Mouse (Mus musculus) brown adipose tissue, adult 24 weeks (tissue): ENCODE results near the gene Apbb2. TPM values are rescaled to one million over a fixed set of nuclear protein-coding genes. Genes with fewer than 3 reads are reported as not detected.

ENCODE experiments used
- H3K27ac ChIP-seq: fragments of 200-500 bp; replicated peaks from 2 replicates; pipeline ENCODE4 v1.5.1; 2012; ENCODE audit warnings: low read depth, mild to moderate bottlenecking, low read length
- H3K4me1 ChIP-seq: fragments of 200-500 bp; 2 replicates; pipeline ENCODE4 v1.6.1; 2012; ENCODE audit warnings: low read length, mixed read lengths; ENCODE audit not compliant: control insufficient read depth, insufficient read depth, insufficient read length
- H3K4me3 ChIP-seq: fragments of 200-500 bp; 2 replicates; pipeline ENCODE4 v1.5.1; 2012; ENCODE audit warnings: low read depth, mild to moderate bottlenecking, low read length, moderate library complexity; ENCODE audit not compliant: insufficient read depth
- polyA plus RNA-seq: library from polyadenylated mRNA; stranded (reverse); fragments of >200 nt; gene quantifications from 2 replicates; pipeline ENCODE4 v1.2.4, GENCODE M21; 2012; ENCODE audit not compliant: missing spikeins, insufficient read depth, insufficient read length

The Apbb2 gene
- 3.5 and 5.7 TPM in 2 replicates for polyA plus RNA-seq

- Histone ChIP-seq H3K4me3 (peak within 1 kb of the TSS; percentile 88), H3K27ac (peak within 1 kb of the TSS; percentile 71), H3K4me1 (peaks cover 13% of the 10 kb centered on the region)
Measured at GRCm38 (mm10) chr5:66618597-66618996, at the start of gene Apbb2. Gene Apbb2, minus strand, starts transcription at chr5:66618784.

DNA sequence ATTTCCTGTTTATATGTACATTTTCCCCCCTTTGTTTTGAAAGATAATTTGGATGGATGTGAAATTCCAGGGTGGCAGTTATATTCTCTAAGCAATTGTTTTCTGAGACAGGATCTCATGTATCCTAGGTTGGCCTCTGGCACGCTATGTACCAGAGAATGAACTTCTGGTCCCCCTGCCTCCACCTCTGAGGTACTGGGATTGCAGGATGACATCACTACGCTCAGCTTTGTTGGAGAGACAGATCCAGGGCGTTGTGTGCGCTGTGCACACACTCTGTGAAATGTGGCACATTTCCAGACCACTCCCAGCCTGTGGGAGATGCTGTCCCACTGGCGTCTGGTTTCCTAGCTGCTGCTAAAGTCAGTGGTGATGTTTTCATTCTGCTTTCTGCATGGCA, 35.6 kb upstream of the Apbb2 start:
- no peak overlapping the region for H3K4me3 ChIP-seq
- no peak overlapping the region for H3K27ac ChIP-seq
- peaks cover 3% of the 10 kb centered on the region for H3K4me1 ChIP-seq

GRCm38 (mm10) chr5:66647504-66647903, 28.9 kb upstream of the Apbb2 start:
- Histone ChIP-seq H3K4me1 (no peaks in the 10 kb centered on the region), H3K4me3 (no peak overlapping the region), H3K27ac (no peak overlapping the region)

DNA sequence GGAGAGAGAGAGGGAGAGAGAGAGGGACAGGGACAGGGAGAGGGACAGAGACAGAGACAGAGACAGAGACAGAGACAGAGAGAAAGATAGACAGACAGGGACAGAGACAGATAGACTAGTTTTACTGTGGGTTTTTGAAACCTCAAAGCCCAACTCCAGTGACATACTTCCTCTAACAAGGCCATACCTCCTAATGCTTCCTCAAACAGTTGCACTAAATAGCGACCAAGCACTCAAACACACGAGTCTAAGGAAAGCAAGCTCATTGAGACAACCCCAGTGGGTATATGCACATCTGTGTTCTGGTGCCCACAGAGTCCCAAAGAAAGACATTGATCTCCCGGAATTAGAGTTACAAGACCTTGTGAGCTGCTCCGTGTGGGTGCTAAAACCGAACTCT, 24.7 kb upstream of the Apbb2 start:
- Histone ChIP-seq H3K4me1 (no peaks in the 10 kb centered on the region), H3K4me3 (no peak overlapping the region), H3K27ac (no peak overlapping the region)

DNA sequence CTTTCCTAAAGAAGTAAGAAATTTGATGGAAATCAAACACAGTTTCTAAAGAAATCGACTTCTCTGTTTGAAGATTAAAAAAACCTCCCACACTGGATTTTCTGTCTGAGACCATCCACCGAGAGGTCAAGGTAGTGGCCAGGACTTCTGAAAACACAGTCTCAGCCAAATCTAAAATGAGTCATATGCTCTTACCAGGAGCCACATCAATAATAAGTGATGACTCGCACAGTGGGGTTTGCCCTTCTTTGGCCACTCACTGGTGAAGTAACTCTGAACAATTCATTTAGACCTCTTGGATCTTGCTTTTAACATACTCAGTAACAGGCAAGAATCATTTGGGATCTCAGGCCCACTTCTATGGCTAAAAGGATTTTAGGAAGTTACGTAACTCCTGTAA, 23.6 kb upstream of the Apbb2 start:
- H3K4me3 ChIP-seq, result no peak overlapping the region
- no peak overlapping the region for H3K27ac ChIP-seq
- no peaks in the 10 kb centered on the region for H3K4me1 ChIP-seq

DNA sequence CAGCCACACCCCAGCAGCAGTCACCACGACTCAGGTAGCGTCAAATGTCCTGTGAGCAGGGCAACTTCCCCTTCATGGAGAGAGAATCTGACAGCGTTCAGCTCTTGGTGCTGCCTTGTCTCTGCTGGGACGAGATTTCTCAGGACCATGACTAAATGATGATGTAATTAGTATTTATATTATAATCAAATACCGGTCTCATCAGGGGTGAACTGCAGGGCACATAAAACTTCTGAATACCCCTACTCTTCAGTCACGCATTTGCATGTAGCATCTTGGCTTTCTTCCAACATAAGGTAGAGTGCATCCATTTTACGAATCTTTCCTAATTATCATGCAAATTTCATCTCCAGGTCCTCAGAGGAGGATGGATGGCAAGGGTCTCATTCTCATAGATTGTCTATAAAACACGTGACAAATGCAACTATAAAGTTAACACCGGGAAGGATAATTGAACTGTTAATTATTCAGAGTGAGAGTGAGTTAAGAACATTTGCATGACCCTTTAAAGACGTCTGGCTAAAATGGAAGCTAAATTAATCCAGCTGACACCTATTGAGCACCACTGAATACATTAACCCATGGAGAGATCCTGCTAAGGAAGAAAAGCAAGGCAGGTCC, 17.0 kb upstream of the Apbb2 start:
- Histone ChIP-seq H3K4me1 (no peaks in the 10 kb centered on the region), H3K27ac (no peak overlapping the region), H3K4me3 (no peak overlapping the region)

DNA sequence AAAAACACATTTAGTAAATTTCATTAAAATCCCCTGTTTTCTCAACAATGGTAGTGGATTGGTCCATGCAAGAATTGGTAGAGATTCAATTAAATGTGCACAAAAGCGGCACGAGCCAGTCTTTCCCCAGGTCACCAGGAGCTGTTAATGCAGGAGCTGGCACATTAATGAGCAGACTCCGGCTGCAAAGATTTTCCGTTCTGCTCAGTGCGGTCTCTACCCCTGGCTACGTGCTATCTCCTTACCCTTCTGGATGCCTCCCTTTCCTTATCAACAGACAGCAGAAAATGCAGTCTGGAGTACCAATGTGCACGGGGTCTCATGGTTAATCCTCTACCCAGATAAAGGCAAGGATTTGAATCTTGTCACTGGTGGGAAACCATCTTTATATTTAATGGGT, 9.2 kb upstream of the Apbb2 start:
- Histone ChIP-seq H3K4me1 (no peaks in the 10 kb centered on the region), H3K4me3 (no peak overlapping the region), H3K27ac (no peak overlapping the region)

DNA sequence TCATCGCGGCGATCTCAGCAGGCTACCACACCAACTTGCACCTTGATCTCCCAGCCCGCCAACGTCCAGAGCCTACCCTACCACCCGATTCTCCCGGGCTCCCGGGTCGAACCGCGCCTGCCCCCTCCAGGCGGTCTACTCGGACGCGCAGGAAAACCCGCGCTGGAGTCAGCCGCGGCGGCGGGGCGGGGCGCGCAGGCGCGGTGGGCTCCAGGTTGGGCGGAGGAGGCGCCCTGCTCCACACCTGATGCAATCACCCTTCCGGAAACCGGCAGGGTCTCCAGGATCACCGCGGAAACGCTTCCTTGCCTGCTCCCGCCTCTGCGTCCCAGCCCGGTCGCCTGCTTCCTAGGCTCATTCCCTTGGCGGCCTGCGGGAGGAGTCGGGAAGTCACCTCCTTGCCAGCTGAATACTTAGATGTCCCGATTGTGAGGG, 1.6 kb upstream of the Apbb2 start:
- Histone ChIP-seq H3K4me1 (peaks cover 3% of the 10 kb centered on the region; the same call in 1 of the 2 replicates), H3K4me3 (peak overlapping the region; percentile 51), H3K27ac (peak overlapping the region; percentile 92)

GRCm38 (mm10) chr5:66619675-66620074, 1.1 kb upstream of the Apbb2 start:
- Histone ChIP-seq H3K27ac (peak overlapping the region; percentile 71), H3K4me3 (peak overlapping the region; percentile 51), H3K4me1 (peaks cover 3% of the 10 kb centered on the region; the same call in 1 of the 2 replicates)

DNA sequence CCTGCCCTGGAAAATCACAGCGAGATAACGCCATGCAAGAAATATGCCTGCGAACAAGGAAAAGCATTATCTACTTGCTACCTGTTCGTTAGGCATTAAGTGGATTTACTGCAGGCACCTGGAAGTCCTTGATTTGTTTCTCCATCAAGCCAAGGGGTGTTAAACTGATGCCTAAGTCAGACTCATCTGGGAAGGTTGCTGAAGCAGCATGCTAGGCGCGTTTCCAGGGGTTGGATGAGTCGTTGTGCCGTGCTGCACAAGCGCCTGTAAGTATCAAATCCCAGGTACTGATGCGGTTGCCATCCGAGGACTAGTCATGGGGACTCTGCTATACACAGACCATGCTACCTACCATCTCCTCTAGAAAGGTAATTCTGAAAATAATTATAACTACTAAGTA, 611 bp upstream of the Apbb2 start:
- Histone ChIP-seq H3K4me1 (peaks cover 8% of the 10 kb centered on the region), H3K4me3 (no peak overlapping the region), H3K27ac (0 out of 2 replicates have a peak overlapping the region, but pooled peaks have one; percentile 22)

GRCm38 (mm10) chr5:66617921-66618460, 593 bp downstream of the Apbb2 start:
- H3K4me1 ChIP-seq, result peaks cover 19% of the 10 kb centered on the region
- peak overlapping the region; percentile 61 for H3K27ac ChIP-seq
- peak overlapping the region; percentile 88 for H3K4me3 ChIP-seq

GRCm38 (mm10) chr5:66614940-66615339, 3.6 kb downstream of the Apbb2 start:
- Histone ChIP-seq H3K27ac (peak overlapping the region; percentile 61), H3K4me3 (peak overlapping the region; percentile 4; the same call in 1 of the 2 replicates), H3K4me1 (peaks cover 39% of the 10 kb centered on the region)

- Histone ChIP-seq H3K4me3 (no peak overlapping the region), H3K4me1 (peaks cover 44% of the 10 kb centered on the region), H3K27ac (no peak overlapping the region)
Measured at GRCm38 (mm10) chr5:66613725-66614124, 4.9 kb downstream of the Apbb2 start.

DNA sequence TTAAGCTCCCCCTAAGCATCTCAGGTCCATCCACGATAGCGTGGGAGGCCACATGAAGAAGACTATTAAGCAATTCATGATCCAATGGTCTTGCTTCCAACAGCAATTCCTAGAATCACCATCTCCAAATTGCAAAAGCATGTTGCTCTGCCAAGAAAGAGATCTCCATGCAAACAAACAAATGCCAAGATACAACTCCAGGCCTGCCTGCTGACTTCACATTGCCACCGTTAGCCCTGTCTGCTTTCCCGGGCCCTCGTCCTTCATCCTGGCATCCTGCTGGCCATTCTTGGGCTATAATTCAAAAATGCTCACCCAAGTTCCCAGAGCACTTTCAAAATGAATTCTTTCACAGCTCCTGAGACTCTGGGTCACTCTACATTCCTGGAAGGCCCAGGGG, 5.6 kb downstream of the Apbb2 start:
- no peak overlapping the region for H3K4me3 ChIP-seq
- H3K27ac ChIP-seq, result no peak overlapping the region; the same call in 1 of the 2 replicates
- peaks cover 47% of the 10 kb centered on the region for H3K4me1 ChIP-seq

DNA sequence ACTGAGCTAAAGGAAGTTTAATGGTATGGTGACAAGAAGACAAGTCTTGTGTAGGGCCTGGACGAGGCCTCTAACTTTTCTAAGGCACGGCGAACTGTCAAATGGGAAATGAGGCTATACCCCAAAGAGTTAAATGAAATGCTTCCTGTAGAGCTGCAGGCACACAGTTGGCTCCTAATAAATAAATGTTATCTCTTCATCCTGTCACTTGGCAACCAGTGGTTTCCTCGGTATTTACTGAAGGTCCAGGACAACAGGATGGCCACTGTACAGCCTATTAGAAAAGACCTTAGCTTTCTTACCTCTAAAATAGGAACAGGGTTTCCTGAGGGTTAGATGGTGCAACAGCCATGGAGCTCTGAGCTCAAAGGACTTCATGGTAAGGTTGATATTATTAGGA, 6.7 kb downstream of the Apbb2 start:
- 0 out of 2 replicates have a peak overlapping the region, but pooled peaks have one; percentile 15 for H3K27ac ChIP-seq
- H3K4me3 ChIP-seq, result no peak overlapping the region
- peaks cover 53% of the 10 kb centered on the region for H3K4me1 ChIP-seq

GRCm38 (mm10) chr5:66611361-66611760, 7.2 kb downstream of the Apbb2 start:
- Histone ChIP-seq H3K4me1 (peaks cover 58% of the 10 kb centered on the region), H3K4me3 (no peak overlapping the region), H3K27ac (0 out of 2 replicates have a peak overlapping the region, but pooled peaks have one; percentile 15)
